Mouse (Mus musculus) lung, adult 2 months (tissue): ENCODE results near the gene Hist1h2ah. TPM values are rescaled to one million over a fixed set of nuclear protein-coding genes. Genes with fewer than 3 reads are reported as not detected.
A peak's percentile ranks its signal among the peaks of the same experiment; 100 is the strongest.

Source experiments
- DNase-seq: peaks from one replicate; pipeline ENCODE4 v3.0.0; 2022
- H3K4me1 ChIP-seq: fragments of 200-500 bp; 2 replicates; pipeline ENCODE4 v1.6.1; 2011; ENCODE audit warnings: low read length; ENCODE audit not compliant: control insufficient read depth, insufficient read depth
- H3K4me3 ChIP-seq: fragments of 200-500 bp; replicated peaks from 2 replicates; pipeline ENCODE3; 2011; ENCODE audit warnings: low read depth, mild to moderate bottlenecking, control low read depth, low read length; ENCODE audit errors: extremely low read depth
- CTCF ChIP-seq: fragments of 200-500 bp; IDR thresholded peaks from 2 replicates; pipeline ENCODE4 v1.5.1; 2011; ENCODE audit warnings: mild to moderate bottlenecking, low read length, control low read depth; ENCODE audit not compliant: insufficient read depth
- POLR2A ChIP-seq: fragments of 200-500 bp; IDR thresholded peaks from 2 replicates; pipeline ENCODE4 v1.6.1; 2011; ENCODE audit warnings: low read depth, mild to moderate bottlenecking, control low read depth, low read length, borderline replicate concordance; ENCODE audit errors: extremely low read depth
- WGBS: fragments of 180-500 bp; shearing (Covaris S2); methylation state at CpG from one replicate; pipeline ENCODE4 v1.1.7; 2018; 5-methylcytosine and 5-hydroxymethylcytosine counted together
- polyA plus RNA-seq: library from polyadenylated mRNA; depleted of rRNA; stranded (reverse); fragments of >200 nt; gene quantifications from 2 replicates; pipeline ENCODE4 v1.2.3, GENCODE M21; 2012

Gene Hist1h2ah
- polyA plus RNA-seq, 1 experiment, result 1.8 TPM

GRCm38 (mm10) chr13:21999147-21999546 lies 36.2 kb downstream of the Hist1h2ah start:
- no peak overlapping the region for H3K4me3 ChIP-seq
- H3K4me1 ChIP-seq, result peaks cover 6% of the 10 kb centered on the region; the same call in 1 of the 2 replicates
- 53% methylated on average over 4 of the region's 4 CpGs for WGBS
- no peak for DNase-seq
- TF ChIP-seq POLR2A (no peak), CTCF (no peak)

- 44% methylated on average over 3 of the region's 3 CpGs for WGBS
- DNase-seq, result no peak
- Histone ChIP-seq H3K4me3 (no peak overlapping the region), H3K4me1 (peaks cover 6% of the 10 kb centered on the region; the same call in 1 of the 2 replicates)
- no peak for TF ChIP-seq CTCF
- no peak for TF ChIP-seq POLR2A
Observed at GRCm38 (mm10) chr13:21998412-21998811, 37.0 kb downstream of the Hist1h2ah start.

- WGBS, result 12% methylated on average over 4 of the region's 4 CpGs
Observed at GRCm38 (mm10) chr13:21997821-21998220, 37.5 kb downstream of the Hist1h2ah start.

GRCm38 (mm10) chr13:21997201-21997820 lies 38.1 kb downstream of the Hist1h2ah start:
- Histone ChIP-seq H3K4me1 (peaks cover 6% of the 10 kb centered on the region; the same call in 1 of the 2 replicates), H3K4me3 (no peak overlapping the region)
- 13% methylated on average over 21 of the region's 21 CpGs for WGBS
- TF ChIP-seq POLR2A (no peak), CTCF (no peak)
- DNase-seq, result no peak

More at GRCm38 (mm10) chr13:21997821-21998220, 37.5 kb downstream of the Hist1h2ah start:
- Histone ChIP-seq H3K4me3 (no peak overlapping the region), H3K4me1 (peaks cover 6% of the 10 kb centered on the region; the same call in 1 of the 2 replicates)
- TF ChIP-seq POLR2A (no peak), CTCF (no peak)
- DNase-seq, result no peak

- no peak for DNase-seq
- Histone ChIP-seq H3K4me3 (no peak overlapping the region), H3K4me1 (peaks cover 6% of the 10 kb centered on the region; the same call in 1 of the 2 replicates)
- TF ChIP-seq POLR2A (no peak), CTCF (no peak)
- 11% methylated on average over 13 of the region's 13 CpGs for WGBS
Observed at GRCm38 (mm10) chr13:21996840-21997185, 38.6 kb downstream of the Hist1h2ah start.

- Histone ChIP-seq H3K4me1 (peaks cover 6% of the 10 kb centered on the region; the same call in 1 of the 2 replicates), H3K4me3 (no peak overlapping the region)
- no peak for DNase-seq
- TF ChIP-seq CTCF, result no peak
- no peak for TF ChIP-seq POLR2A
- 12% methylated on average over 12 of the region's 12 CpGs for WGBS
Observed at GRCm38 (mm10) chr13:21996101-21996839, 39.1 kb downstream of the Hist1h2ah start.

- no peak for TF ChIP-seq POLR2A
- TF ChIP-seq CTCF, result no peak
- 2% methylated on average over 21 of the region's 21 CpGs for WGBS
- Histone ChIP-seq H3K4me3 (peak overlapping the region; percentile 27), H3K4me1 (peaks cover 6% of the 10 kb centered on the region; the same call in 1 of the 2 replicates)
- DNase-seq, result no peak
Observed at GRCm38 (mm10) chr13:21995331-21995914, 39.9 kb downstream of the Hist1h2ah start.

GRCm38 (mm10) chr13:21994896-21995295 lies 40.5 kb downstream of the Hist1h2ah start:
- WGBS, result 10% methylated on average over 8 of the region's 8 CpGs
- H3K4me3 ChIP-seq, result no peak overlapping the region

GRCm38 (mm10) chr13:21993957-21994738 lies 41.2 kb downstream of the Hist1h2ah start:
- DNase-seq, result no peak
- no peak for TF ChIP-seq POLR2A
- no peak for TF ChIP-seq CTCF
- 14% methylated on average over 22 of the region's 22 CpGs for whole genome bisulfite sequencing
- H3K4me3 ChIP-seq, result no peak overlapping the region
- H3K4me1 ChIP-seq, result peaks cover 6% of the 10 kb centered on the region; the same call in 1 of the 2 replicates

More at GRCm38 (mm10) chr13:21994896-21995295, 40.5 kb downstream of the Hist1h2ah start:
- TF ChIP-seq POLR2A (no peak), CTCF (no peak)
- DNase-seq, result no peak
- H3K4me1 ChIP-seq, result peaks cover 6% of the 10 kb centered on the region; the same call in 1 of the 2 replicates
